Mouse (Mus musculus) ES-Bruce4 (cell line): ENCODE data around the gene Nanog.

ENCODE experiments used
- CTCF ChIP-seq: IDR thresholded peaks from one replicate; pipeline ENCODE4 v1.8.1; 2011; ENCODE audit warnings: low read depth, low read length
- EP300 ChIP-seq: IDR thresholded peaks from 2 replicates; pipeline ENCODE4 v1.6.1; 2011; ENCODE audit warnings: low read depth, low read length; ENCODE audit not compliant: insufficient read depth
- POLR2A ChIP-seq: IDR thresholded peaks from one replicate; pipeline ENCODE4 v1.8.1; 2011; ENCODE audit warnings: low read length; ENCODE audit not compliant: insufficient read depth

- TF ChIP-seq POLR2A (peak; percentile 96), CTCF (no peak), EP300 (peak; percentile 99)
Measured at GRCm38 (mm10) chr6:122707036-122707800, at the start of gene Nanog.
